Mouse (Mus musculus) gastrocnemius, adult 8-10 months (tissue): Measurements from ENCODE around the gene Gstm7. TPM values are rescaled to one million over a fixed set of nuclear protein-coding genes. Genes with fewer than 3 reads are reported as not detected.

Source experiments
- DNase-seq, 2 experiments: peaks; one replicate each; pipeline ENCODE4 v3.0.0; 2022; ENCODE audit warnings: low spot score in 2 of 2
- total RNA-seq, 4 experiments: library from RNA; stranded (reverse); gene quantifications; 2 replicates each; pipeline ENCODE4 v1.2.4; 2022

Gene Gstm7
- total RNA-seq, 4 experiments from 2014 or later: 7.4 to 17.1 (median 10.1) TPM

DNA sequence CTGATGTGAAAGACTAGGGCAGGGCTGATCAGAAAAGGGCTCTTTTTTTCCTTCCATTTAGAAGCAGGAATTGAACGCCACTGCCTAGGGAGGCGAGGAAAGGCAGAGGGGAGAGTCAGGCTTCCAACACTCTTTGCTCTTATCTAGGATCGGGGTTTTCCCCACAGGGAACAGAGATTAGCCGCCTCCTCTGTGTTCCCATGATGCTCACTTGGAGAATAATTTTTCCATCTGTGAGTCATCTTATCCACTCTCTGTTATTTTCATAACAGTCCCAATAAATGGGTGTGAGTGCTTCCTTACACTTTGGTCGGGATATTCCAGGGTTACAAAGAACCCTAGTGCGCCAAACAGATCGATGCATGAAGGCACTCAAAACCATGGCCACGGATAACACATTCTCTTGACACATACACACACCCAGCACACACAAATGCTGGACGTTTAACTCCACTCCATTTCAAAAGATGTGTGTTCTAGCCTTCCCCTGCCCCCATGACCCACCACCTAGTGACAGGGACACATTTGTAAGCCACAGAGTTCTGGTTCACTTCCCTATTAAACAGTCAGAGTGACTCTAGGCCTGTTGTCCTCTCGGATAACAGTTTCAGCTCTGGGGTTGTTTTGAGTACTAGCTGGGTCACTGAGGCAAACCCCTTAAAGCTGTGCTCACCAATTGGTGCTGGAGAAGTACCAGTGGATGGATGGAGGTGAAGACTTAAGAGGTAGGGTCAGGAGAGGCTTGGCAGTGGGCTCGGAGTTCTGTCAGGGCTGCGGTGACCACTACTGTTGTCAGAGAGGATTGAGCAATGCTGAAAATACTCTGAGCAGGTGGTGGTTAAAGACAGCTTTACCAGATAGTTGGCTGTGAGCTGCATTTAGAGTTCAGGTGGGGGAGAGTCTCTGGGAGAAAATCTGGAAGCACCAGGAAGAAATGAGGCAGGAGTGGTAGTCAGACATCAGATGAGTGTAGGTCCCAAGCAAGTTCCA, 53.6 kb downstream of the Gstm7 start:
- no peak for DNase-seq

DNA sequence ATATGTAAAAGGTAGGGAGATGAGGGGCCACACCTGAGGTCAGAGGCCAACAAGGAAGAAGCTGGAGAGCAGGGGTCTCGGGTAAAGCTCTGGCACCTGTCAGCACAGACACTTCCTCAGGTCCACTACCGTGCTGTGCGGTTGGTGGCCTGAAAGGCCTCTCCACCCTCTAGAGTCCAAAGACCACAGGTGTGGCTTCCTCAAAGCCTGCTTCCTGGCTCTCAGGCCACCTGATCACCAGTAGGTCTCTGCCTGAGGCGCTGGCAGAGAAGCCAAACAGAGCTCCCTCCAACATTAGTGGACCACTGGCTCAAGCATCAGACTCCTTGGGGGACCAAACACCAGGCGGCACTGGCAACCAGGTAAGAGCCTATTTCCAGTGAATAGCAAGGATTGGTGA, 54.6 kb downstream of the Gstm7 start, which contains the start of gene Eps8l3:
TSS of gene Eps8l3 (plus strand) at position 225 of the 400 bp plus-strand sequence.
- DNase-seq: no peak

Other genes with a start within 250 kb of the Gstm7 start
- 10 to 100 TPM; 21.9 to 29.4 (median 28.6) TPM for gene Ahcyl1, start 235.3 kb downstream of the Gstm7 start, total RNA-seq
- 1 to 10 TPM; 5.0 to 7.4 (median 6.8) TPM for gene Csf1, start 171.3 kb downstream of the Gstm7 start, total RNA-seq
- not detected for gene Eps8l3, start 54.6 kb downstream of the Gstm7 start, total RNA-seq
- 10 to 100 TPM; 86.8 to 93.3 (median 88.1) TPM for gene Gstm5, start 36.0 kb downstream of the Gstm7 start, total RNA-seq
- under 1 TPM in 3 of 4 experiments, not detected in 1; 0.44 to 0.92 (median 0.67) TPM for gene Gstm6, start 11.9 kb upstream of the Gstm7 start, total RNA-seq
- not detected for gene Gstm3, start 37.5 kb upstream of the Gstm7 start, total RNA-seq
- 100 to 1,000 TPM in 2 of 4 experiments, 10 to 100 TPM in 2; 78.6 to 144 (median 111) TPM for gene Gstm2, start 54.6 kb upstream of the Gstm7 start, total RNA-seq
- gene Gstm1, start 86.2 kb upstream of the Gstm7 start, total RNA-seq: 100 to 1,000 TPM; 166 to 199 (median 185) TPM
- gene Gstm4, start 113.1 kb upstream of the Gstm7 start, total RNA-seq: 10 to 100 TPM; 11.7 to 18.7 (median 14.1) TPM
- 1 to 10 TPM; 3.1 to 4.4 (median 3.6) TPM for gene Ampd2, start 154.8 kb upstream of the Gstm7 start, total RNA-seq
- 1 to 10 TPM in 1 of 4 experiments, under 1 TPM in 3; 0.62 to 1.1 (median 0.82) TPM for gene Gnat2, start 161.0 kb upstream of the Gstm7 start, total RNA-seq
- gene Gnai3, start 214.3 kb upstream of the Gstm7 start, total RNA-seq: 10 to 100 TPM in 3 of 4 experiments, 1 to 10 TPM in 1; 7.7 to 11.5 (median 10.5) TPM
- not detected for gene Gpr61, start 223.1 kb upstream of the Gstm7 start, total RNA-seq